Mouse (Mus musculus): Measurements from ENCODE around the gene Acadvl. TPM values are rescaled to one million over a fixed set of nuclear protein-coding genes. Genes with fewer than 3 reads are reported as not detected.

The Acadvl gene
- polyA plus RNA-seq, 1 experiment from 2014 or later: 78.2 TPM

GRCm38 (mm10) chr11:70026689-70027088 lies 11.5 kb upstream of the Acadvl start:
- peak overlapping the region; percentile 62; the same call in 1 of the 2 replicates for H3K9ac ChIP-seq
- peaks cover 82% of the 10 kb centered on the region for H3K4me1 ChIP-seq
- H3K27me3 ChIP-seq: no peaks in the 10 kb centered on the region
- H3K9me3 ChIP-seq: no peaks in the 10 kb centered on the region
- peaks cover 15% of the 10 kb centered on the region for H3K36me3 ChIP-seq
- peak overlapping the region; percentile 90 for H3K27ac ChIP-seq
- H3K4me3 ChIP-seq: peak overlapping the region; percentile 22
- peak; percentile 40; the same call in 1 of the 2 replicates for ATAC-seq (ENCODE audit: insufficient number of reproducible peaks, insufficient read depth, low FRiP score, low TSS enrichment, low read depth)
- peak overlapping the region; percentile 65 for H3K4me2 ChIP-seq
- 3% methylated on average over 17 of the region's 19 CpGs for WGBS

GRCm38 (mm10) chr11:70024151-70024514 lies 8.9 kb upstream of the Acadvl start:
- H3K27ac ChIP-seq: peak overlapping the region; percentile 16; the same call in 1 of the 2 replicates
- 20% methylated on average over 6 of the region's 6 CpGs for WGBS
- peak overlapping the region; percentile 36 for H3K4me3 ChIP-seq
- peaks cover 95% of the 10 kb centered on the region for H3K4me1 ChIP-seq
- H3K9me3 ChIP-seq: no peaks in the 10 kb centered on the region
- peak overlapping the region; percentile 59 for H3K9ac ChIP-seq
- H3K36me3 ChIP-seq: no peaks in the 10 kb centered on the region
- no peaks in the 10 kb centered on the region for H3K27me3 ChIP-seq
- H3K4me2 ChIP-seq: peak overlapping the region; percentile 59
- ATAC-seq (ENCODE audit: insufficient number of reproducible peaks, insufficient read depth, low FRiP score, low TSS enrichment, low read depth): no peak

GRCm38 (mm10) chr11:70023481-70024150 lies 8.4 kb upstream of the Acadvl start:
- Histone ChIP-seq H3K27me3 (no peaks in the 10 kb centered on the region), H3K9me3 (no peaks in the 10 kb centered on the region), H3K4me1 (peaks cover 93% of the 10 kb centered on the region), H3K27ac (0 out of 2 replicates have a peak overlapping the region, but pooled peaks have one; percentile 48), H3K4me2 (peak overlapping the region; percentile 59), H3K4me3 (peak overlapping the region; percentile 36), H3K9ac (peak overlapping the region; percentile 59), H3K36me3 (no peaks in the 10 kb centered on the region)
- ATAC-seq (ENCODE audit: insufficient number of reproducible peaks, insufficient read depth, low FRiP score, low TSS enrichment, low read depth): no peak
- WGBS: 4% methylated on average over 26 of the region's 29 CpGs

DNA sequence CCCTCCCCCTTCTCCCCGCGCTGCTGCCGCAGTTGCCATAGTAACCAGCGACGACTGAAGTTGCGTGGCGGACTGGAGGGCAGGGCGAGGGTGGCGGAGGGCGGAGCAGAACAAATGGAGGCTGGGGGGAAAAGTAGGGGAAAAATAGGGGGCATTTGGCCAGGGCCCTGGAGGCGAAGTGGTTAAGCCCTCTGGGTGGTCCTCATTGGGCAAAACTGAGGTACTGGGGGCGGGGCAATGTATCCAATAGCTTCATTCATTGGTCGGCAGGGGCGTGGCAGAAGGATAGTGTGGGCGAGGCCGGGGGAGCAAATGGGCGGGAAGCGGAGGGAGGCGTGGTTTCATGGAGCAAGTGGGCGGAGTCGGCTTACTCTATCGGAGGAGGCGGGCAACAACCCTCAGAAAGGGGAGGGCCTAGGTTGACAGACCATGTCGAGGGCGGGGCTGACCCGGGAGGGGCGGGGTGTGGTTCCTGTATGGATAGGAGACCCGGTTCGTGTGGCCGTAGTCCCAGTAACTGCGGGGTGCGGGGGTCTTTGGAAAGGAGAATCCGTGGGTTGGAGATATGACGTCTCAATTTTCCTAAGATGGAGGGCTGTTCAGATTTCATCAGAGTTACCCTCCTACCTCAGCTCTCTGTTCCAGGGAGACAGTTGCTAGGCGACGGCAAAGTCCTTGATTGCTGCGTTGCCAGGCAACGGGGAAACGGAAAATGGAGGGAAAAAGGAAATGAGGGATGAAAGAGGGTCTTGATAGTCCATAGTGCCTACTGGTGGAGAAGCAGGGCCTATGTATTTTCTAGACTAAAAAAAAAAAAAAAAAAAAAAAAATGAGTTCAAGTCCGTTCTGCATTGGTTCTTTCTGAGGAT lies 6.3 kb upstream of the Acadvl start:
- peak overlapping the region; percentile 88 for H3K9ac ChIP-seq
- peaks cover 84% of the 10 kb centered on the region for H3K4me1 ChIP-seq
- peak overlapping the region; percentile 95 for H3K27ac ChIP-seq
- WGBS: 1% methylated on average over 40 of the region's 40 CpGs
- peak overlapping the region; percentile 69 for H3K4me3 ChIP-seq
- H3K9me3 ChIP-seq: no peaks in the 10 kb centered on the region
- H3K27me3 ChIP-seq: no peaks in the 10 kb centered on the region
- H3K4me2 ChIP-seq: peak overlapping the region; percentile 85
- peak; percentile 75 for ATAC-seq (ENCODE audit: insufficient number of reproducible peaks, insufficient read depth, low FRiP score, low TSS enrichment, low read depth)
- H3K36me3 ChIP-seq: no peaks in the 10 kb centered on the region

- WGBS: 2% methylated on average over 8 of the region's 8 CpGs
- peak overlapping the region; percentile 69 for H3K4me3 ChIP-seq
- no peaks in the 10 kb centered on the region for H3K9me3 ChIP-seq
- H3K27ac ChIP-seq: peak overlapping the region; percentile 95
- peaks cover 77% of the 10 kb centered on the region for H3K4me1 ChIP-seq
- H3K4me2 ChIP-seq: peak overlapping the region; percentile 85
- no peaks in the 10 kb centered on the region for H3K36me3 ChIP-seq
- H3K9ac ChIP-seq: peak overlapping the region; percentile 88
- H3K27me3 ChIP-seq: no peaks in the 10 kb centered on the region
- ATAC-seq (ENCODE audit: insufficient number of reproducible peaks, insufficient read depth, low FRiP score, low TSS enrichment, low read depth): peak; percentile 66; the same call in 1 of the 2 replicates
Observed at GRCm38 (mm10) chr11:70020731-70021263, 5.6 kb upstream of the Acadvl start.

DNA sequence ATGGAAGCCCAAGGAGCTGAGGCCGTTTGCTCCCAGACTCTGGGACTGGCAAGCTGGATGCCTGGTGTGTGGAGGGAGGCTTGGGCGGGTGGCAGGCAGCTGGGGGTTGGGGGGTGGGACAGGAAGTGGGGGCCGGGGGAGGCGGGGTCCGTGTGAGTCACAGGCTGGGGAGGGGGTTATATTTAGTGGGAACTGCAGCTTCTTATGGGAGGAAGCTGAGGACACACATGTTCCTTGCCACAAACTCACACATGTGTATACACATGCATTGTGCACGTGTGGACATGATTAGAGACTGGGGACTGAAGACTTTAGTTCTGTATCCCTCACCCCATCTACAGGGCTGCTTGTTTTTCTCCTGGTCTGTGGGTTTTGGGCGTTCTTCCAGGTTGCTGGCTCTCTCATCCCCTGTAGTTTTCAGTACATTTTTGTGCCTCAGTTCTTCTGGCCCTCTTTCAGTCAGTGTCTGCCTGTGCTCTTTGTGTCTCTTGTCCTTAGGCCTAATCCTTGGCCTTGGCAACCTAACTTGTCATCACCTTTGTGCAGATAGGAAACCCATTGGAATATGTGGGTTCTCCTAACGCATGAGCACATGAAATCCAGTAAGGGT lies 4.9 kb upstream of the Acadvl start:
- ATAC-seq (ENCODE audit: insufficient number of reproducible peaks, insufficient read depth, low FRiP score, low TSS enrichment, low read depth): no peak
- H3K9me3 ChIP-seq: no peaks in the 10 kb centered on the region
- 9% methylated on average over 8 of the region's 8 CpGs for WGBS
- no peaks in the 10 kb centered on the region for H3K27me3 ChIP-seq
- H3K27ac ChIP-seq: peak overlapping the region; percentile 95
- H3K4me3 ChIP-seq: peak overlapping the region; percentile 69
- H3K4me2 ChIP-seq: peak overlapping the region; percentile 85
- H3K9ac ChIP-seq: peak overlapping the region; percentile 88
- H3K36me3 ChIP-seq: no peaks in the 10 kb centered on the region
- peaks cover 70% of the 10 kb centered on the region for H3K4me1 ChIP-seq

DNA sequence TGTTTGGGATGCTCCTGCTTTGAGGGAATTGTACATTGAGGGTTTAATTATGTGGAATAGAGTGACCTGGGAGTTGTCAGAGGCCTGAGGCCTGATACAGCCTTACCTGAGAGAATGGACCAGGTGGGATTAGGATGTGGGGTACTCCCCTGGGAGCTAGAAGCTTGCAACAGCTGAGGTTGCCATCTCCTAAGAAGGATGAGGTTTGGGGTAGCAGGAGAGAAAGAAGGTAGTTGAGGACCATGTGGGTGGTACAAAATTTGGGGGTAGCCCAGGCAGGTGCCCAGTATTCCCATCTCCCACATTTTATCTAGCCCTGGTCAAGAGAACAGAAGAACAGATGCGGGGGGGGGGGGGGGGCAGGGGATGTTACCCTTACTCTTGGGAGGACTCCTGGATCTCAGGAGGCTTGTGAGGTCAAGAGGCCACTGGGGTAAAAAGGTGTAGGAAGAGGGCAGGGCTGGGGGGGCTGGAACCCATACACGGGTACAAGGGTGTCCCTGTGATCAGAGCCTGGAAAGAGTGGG lies 4.3 kb upstream of the Acadvl start:
- no peak for ATAC-seq (ENCODE audit: insufficient number of reproducible peaks, insufficient read depth, low FRiP score, low TSS enrichment, low read depth)
- H3K9ac ChIP-seq: peak overlapping the region; percentile 88

DNA sequence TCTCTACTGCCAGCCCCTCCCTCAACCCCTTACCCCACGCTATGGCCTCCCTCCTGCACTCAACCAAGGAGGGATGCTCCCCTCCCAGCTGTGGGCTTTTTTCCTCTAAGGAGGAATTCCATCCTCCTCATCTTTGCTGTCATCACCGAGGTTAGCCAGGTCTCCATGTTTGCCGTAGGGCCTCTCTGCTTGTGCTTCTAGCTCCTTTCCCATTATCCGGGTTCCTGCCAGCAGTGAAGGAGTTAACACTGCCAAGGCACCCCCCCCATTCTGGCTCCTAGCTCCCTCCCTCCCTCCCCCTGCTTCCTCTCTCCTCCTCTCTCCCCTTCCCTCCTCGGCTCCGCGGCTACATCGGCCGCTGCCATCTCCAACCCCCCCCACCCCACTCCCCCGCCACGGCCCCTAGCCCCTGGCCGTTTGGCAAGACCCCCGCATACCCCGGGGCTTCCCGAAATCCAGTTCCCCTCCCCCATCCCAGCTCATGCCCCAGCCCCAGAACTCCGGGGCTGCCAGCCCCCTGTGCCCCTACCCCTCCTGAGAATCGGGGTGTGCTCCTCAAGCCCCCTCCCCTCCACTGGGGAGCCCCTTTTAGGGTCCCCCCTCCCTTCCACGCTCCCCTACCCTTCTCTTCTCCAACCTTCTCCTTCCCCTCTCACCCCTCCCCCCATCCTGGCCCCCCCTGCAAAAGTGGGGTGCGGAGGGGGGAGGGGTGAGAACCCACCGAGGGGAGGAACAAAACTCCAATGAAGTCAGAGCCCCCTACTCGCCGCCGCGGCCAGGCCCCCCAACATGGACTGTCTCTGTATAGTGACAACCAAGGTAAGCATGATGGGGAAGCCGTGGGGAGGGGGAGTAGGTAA lies 3.1 kb upstream of the Acadvl start:
- Histone ChIP-seq H3K4me3 (peak overlapping the region; percentile 69), H3K4me2 (peak overlapping the region; percentile 85), H3K4me1 (peaks cover 64% of the 10 kb centered on the region), H3K9ac (peak overlapping the region; percentile 88), H3K9me3 (no peaks in the 10 kb centered on the region), H3K27ac (peak overlapping the region; percentile 95), H3K36me3 (peaks cover 10% of the 10 kb centered on the region), H3K27me3 (no peaks in the 10 kb centered on the region)
- under 1% methylated on average over 24 of the region's 25 CpGs for WGBS
- ATAC-seq (ENCODE audit: insufficient number of reproducible peaks, insufficient read depth, low FRiP score, low TSS enrichment, low read depth): no peak

More for the DNA sequence above, 4.3 kb upstream of the Acadvl start:
- Histone ChIP-seq H3K4me3 (peak overlapping the region; percentile 69), H3K4me2 (peak overlapping the region; percentile 85), H3K36me3 (no peaks in the 10 kb centered on the region), H3K27me3 (no peaks in the 10 kb centered on the region), H3K27ac (peak overlapping the region; percentile 95), H3K9me3 (no peaks in the 10 kb centered on the region), H3K4me1 (peaks cover 69% of the 10 kb centered on the region)
- 0% methylated on average over 1 of the region's 2 CpGs for WGBS

GRCm38 (mm10) chr11:70017199-70017767 lies 2.1 kb upstream of the Acadvl start:
- Histone ChIP-seq H3K4me3 (peak overlapping the region; percentile 69), H3K4me1 (peaks cover 56% of the 10 kb centered on the region), H3K36me3 (peaks cover 21% of the 10 kb centered on the region), H3K9me3 (no peaks in the 10 kb centered on the region), H3K4me2 (peak overlapping the region; percentile 85), H3K27me3 (no peaks in the 10 kb centered on the region), H3K27ac (peak overlapping the region; percentile 95), H3K9ac (peak overlapping the region; percentile 88)
- 30% methylated on average over 7 of the region's 7 CpGs for WGBS
- ATAC-seq (ENCODE audit: insufficient number of reproducible peaks, insufficient read depth, low FRiP score, low TSS enrichment, low read depth): no peak

GRCm38 (mm10) chr11:70016669-70017068 lies 1.5 kb upstream of the Acadvl start, which contains the start of gene Dlg4:
Gene Dlg4, plus strand, starts transcription at chr11:70016942.
- H3K9ac ChIP-seq: peak within 1 kb of the TSS; percentile 88
- no peak for ATAC-seq (ENCODE audit: insufficient number of reproducible peaks, insufficient read depth, low FRiP score, low TSS enrichment, low read depth)
- peaks cover 27% of the 10 kb centered on the region for H3K36me3 ChIP-seq
- no peaks in the 10 kb centered on the region for H3K27me3 ChIP-seq
- no peaks in the 10 kb centered on the region for H3K9me3 ChIP-seq
- H3K4me3 ChIP-seq: peak within 1 kb of the TSS; percentile 69
- WGBS: 68% methylated on average over 3 of the region's 3 CpGs
- peak within 1 kb of the TSS; percentile 85 for H3K4me2 ChIP-seq
- H3K4me1 ChIP-seq: peaks cover 50% of the 10 kb centered on the region
- peak within 1 kb of the TSS; percentile 95 for H3K27ac ChIP-seq
